Mouse (Mus musculus) thymus, postnatal 25 days (tissue): Measurements from ENCODE around the gene Vrk2.

ENCODE experiments used
- DNase-seq: peaks from one replicate; pipeline ENCODE4 v3.0.0; 2022

The Vrk2 gene

GRCm38 (mm10) chr11:26593061-26594059, at the start of gene Vrk2, which contains the start of gene Gm6899:
Gene Vrk2, minus strand, starts transcription at chr11:26593999.
Gene Gm6899, plus strand, starts transcription at chr11:26593241.
- DNase-seq: peak; percentile 81

- no peak for DNase-seq
Measured at GRCm38 (mm10) chr11:26642141-26642540, 48.3 kb upstream of the Vrk2 start.

- peak; percentile 4 for DNase-seq
Measured at GRCm38 (mm10) chr11:26640314-26640785, 46.6 kb upstream of the Vrk2 start.

GRCm38 (mm10) chr11:26636239-26636638, 42.4 kb upstream of the Vrk2 start:
- no peak for DNase-seq

GRCm38 (mm10) chr11:26622727-26623126, 28.9 kb upstream of the Vrk2 start:
- DNase-seq: no peak

- DNase-seq: no peak
Measured at GRCm38 (mm10) chr11:26618475-26619223, 24.9 kb upstream of the Vrk2 start.

- no peak for DNase-seq
Measured at GRCm38 (mm10) chr11:26608795-26609194, 15.0 kb upstream of the Vrk2 start.

GRCm38 (mm10) chr11:26604061-26604655, 10.4 kb upstream of the Vrk2 start:
- DNase-seq: no peak

GRCm38 (mm10) chr11:26601571-26602175, 7.9 kb upstream of the Vrk2 start:
- DNase-seq: no peak

- DNase-seq: no peak
Measured at GRCm38 (mm10) chr11:26600692-26601091, 6.9 kb upstream of the Vrk2 start.

GRCm38 (mm10) chr11:26598876-26599275, 5.1 kb upstream of the Vrk2 start:
- DNase-seq: no peak

GRCm38 (mm10) chr11:26597761-26598160, 4.0 kb upstream of the Vrk2 start:
- no peak for DNase-seq

GRCm38 (mm10) chr11:26597145-26597544, 3.3 kb upstream of the Vrk2 start:
- no peak for DNase-seq

GRCm38 (mm10) chr11:26596186-26596585, 2.4 kb upstream of the Vrk2 start:
- DNase-seq: no peak

GRCm38 (mm10) chr11:26594487-26594886, 688 bp upstream of the Vrk2 start:
- no peak for DNase-seq

- DNase-seq: no peak
Measured at GRCm38 (mm10) chr11:26592395-26593053, 1.3 kb downstream of the Vrk2 start.

- no peak for DNase-seq
Measured at GRCm38 (mm10) chr11:26587184-26587524, 6.6 kb downstream of the Vrk2 start.

GRCm38 (mm10) chr11:26586367-26587183, 7.2 kb downstream of the Vrk2 start:
- peak; percentile 9 for DNase-seq

GRCm38 (mm10) chr11:26585409-26586366, 8.1 kb downstream of the Vrk2 start:
- no peak for DNase-seq

GRCm38 (mm10) chr11:26551551-26551950, 42.2 kb downstream of the Vrk2 start:
- DNase-seq: no peak
